Mouse (Mus musculus) granulocyte monocyte progenitor cell, adult 5-6 weeks (primary cell): Measurements from ENCODE around the gene Klhl9. TPM values are rescaled to one million over a fixed set of nuclear protein-coding genes. Genes with fewer than 3 reads are reported as not detected.

ENCODE experiments used
- ATAC-seq: replicated peaks from 2 replicates; pipeline ENCODE4 v1.8.0; 2016; ENCODE audit warnings: mild to moderate bottlenecking, moderate TSS enrichment, inconsistent platforms; ENCODE audit not compliant: poor library complexity, severe bottlenecking
- total RNA-seq, 2 experiments: library from RNA; stranded (forward) in 1 of 2; stranded (reverse) in 1 of 2; fragments of 200-712, 200-1000 nt in 1 of 2; fragments of >200 nt in 1 of 2; fragmentation: Nextera tagmentation in 1 of 2; gene quantifications; 2 replicates each; pipeline ENCODE4 v1.2.3; 2014 to 2017

The Klhl9 gene
- total RNA-seq, 2 experiments from 2014 or later, result 45.5 to 72.4 TPM

GRCm38 (mm10) chr4:88723497-88724090 is 1.3 kb upstream of the Klhl9 start:
- ATAC-seq, result no peak

GRCm38 (mm10) chr4:88718715-88719114 is 3.5 kb downstream of the Klhl9 start:
- no peak for ATAC-seq

GRCm38 (mm10) chr4:88715059-88715458 is 7.2 kb downstream of the Klhl9 start:
- no peak for ATAC-seq

GRCm38 (mm10) chr4:88714281-88714680 is 8.0 kb downstream of the Klhl9 start:
- ATAC-seq, result no peak

- peak; percentile 86 for ATAC-seq
These were observed 15.0 kb downstream of the Klhl9 start for GRCm38 (mm10) chr4:88707128-88707826.

- peak; percentile 79 for ATAC-seq
These were observed 16.3 kb downstream of the Klhl9 start for GRCm38 (mm10) chr4:88705924-88706323.

GRCm38 (mm10) chr4:88699301-88699700 is 23.0 kb downstream of the Klhl9 start:
- ATAC-seq, result no peak

- peak; percentile 72 for ATAC-seq
These were observed 23.5 kb downstream of the Klhl9 start for GRCm38 (mm10) chr4:88698781-88699180.

GRCm38 (mm10) chr4:88697753-88698152 is 24.5 kb downstream of the Klhl9 start:
- ATAC-seq, result no peak

GRCm38 (mm10) chr4:88697108-88697507 is 25.2 kb downstream of the Klhl9 start:
- no peak for ATAC-seq

GRCm38 (mm10) chr4:88696237-88696884 is 25.9 kb downstream of the Klhl9 start:
- ATAC-seq, result peak; percentile 88

- ATAC-seq, result peak; percentile 75
These were observed 28.9 kb downstream of the Klhl9 start for GRCm38 (mm10) chr4:88693392-88693791.

GRCm38 (mm10) chr4:88692537-88692936 is 29.7 kb downstream of the Klhl9 start:
- ATAC-seq, result 0 out of 2 replicates have a peak, but pooled peaks have one; percentile 23

GRCm38 (mm10) chr4:88691259-88691658 is 31.0 kb downstream of the Klhl9 start, which contains the start of gene Ifnab:
Gene Ifnab (minus strand): TSS chr4:88691359.
- no peak for ATAC-seq

- no peak for ATAC-seq
These were observed 38.5 kb downstream of the Klhl9 start, which contains the start of gene Ifna2 for GRCm38 (mm10) chr4:88683812-88684211. Gene Ifna2 (minus strand): TSS chr4:88683912.

GRCm38 (mm10) chr4:88681353-88681752 is 40.9 kb downstream of the Klhl9 start:
- ATAC-seq, result 0 out of 2 replicates have a peak, but pooled peaks have one; percentile 42

- ATAC-seq, result peak; percentile 52
These were observed 41.9 kb downstream of the Klhl9 start for GRCm38 (mm10) chr4:88680362-88680761.

- ATAC-seq, result no peak
These were observed 45.4 kb downstream of the Klhl9 start, which contains the start of gene Ifna16 for GRCm38 (mm10) chr4:88676824-88677223. Gene Ifna16 (minus strand): TSS chr4:88676924.
